Mouse (Mus musculus) c-Kit-positive CD71-positive TER-119-positive erythroid progenitor cells, embryonic 14.5 days (primary cell): ENCODE results near the gene Etnk1.
"Not testable (repeated sequence)": the region's sequence is repeated elsewhere in the genome, so short reads cannot be mapped to it uniquely, and the experiment has no call there.

Experiments used
- DNase-seq: peaks from one replicate; pipeline ENCODE4 v3.0.0-alpha.2; 2013; ENCODE audit warnings: low spot score

Etnk1 gene

DNA sequence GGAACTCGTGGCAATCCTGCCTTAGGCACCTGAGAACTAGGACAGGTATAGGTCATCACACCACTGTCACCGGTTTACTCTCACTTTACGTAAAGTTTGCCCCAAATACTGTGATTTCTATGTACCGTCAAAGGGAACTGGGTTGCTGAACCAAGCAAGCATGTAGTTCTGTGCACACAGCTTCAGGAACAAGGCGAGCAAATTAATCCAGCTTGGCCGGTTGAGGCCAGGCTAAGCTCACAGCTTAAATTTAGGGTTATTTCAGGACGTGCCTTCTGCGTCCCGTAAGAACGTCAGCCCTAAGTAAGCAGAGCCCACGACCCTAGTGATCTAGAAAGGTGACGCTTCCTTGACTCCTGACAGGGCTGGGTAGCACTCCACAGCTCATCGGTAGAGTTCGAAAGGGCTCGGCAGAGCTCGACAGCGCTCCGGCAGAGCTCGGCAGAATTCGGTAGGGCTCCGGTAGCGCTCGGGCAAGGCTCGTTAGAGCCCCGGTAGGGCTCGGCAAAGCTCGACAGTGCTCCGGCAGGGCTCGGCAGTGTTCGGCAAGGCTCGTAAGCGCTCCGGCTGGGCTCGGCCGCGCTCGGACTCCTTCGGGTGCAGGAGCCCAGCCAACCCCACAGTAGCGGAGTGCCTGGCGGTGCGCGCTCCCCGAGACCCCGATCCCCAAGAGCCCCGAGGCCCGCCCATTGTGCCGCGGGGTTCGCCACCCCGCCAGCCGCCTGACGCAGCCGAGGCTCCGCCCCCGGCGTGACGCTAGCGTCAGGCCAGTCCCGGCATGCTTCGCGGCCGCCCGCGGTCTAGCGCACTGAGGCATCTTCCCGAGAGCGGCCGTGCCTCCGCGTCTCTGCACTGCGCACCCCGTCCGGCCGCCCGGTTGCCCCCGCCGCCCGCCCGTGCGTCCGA, at the start of gene Etnk1:
Etnk1 (plus strand) TSS at position 770 of the 906 bp plus-strand sequence.
- DNase-seq: peak; percentile 90

DNA sequence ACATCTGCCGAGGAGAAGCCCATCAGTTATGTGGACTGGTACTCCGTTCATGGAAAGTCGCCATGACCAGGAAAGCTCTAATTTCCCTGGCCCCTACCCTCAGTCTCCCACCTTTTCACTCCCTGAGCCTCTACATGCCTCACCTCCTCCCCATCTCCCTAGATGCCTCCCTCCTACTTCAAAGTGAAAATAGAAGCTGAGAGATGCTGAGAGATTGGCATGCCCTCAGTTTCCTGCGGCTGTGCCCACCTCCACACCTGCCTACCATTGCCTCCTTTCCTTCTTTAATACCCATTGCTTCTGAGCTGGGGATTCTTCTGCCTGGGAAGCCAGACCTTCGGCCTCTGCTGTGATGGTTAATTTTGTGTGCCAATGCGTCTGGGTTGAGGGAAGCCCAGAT, 47.7 kb upstream of the Etnk1 start:
- no peak for DNase-seq

DNA sequence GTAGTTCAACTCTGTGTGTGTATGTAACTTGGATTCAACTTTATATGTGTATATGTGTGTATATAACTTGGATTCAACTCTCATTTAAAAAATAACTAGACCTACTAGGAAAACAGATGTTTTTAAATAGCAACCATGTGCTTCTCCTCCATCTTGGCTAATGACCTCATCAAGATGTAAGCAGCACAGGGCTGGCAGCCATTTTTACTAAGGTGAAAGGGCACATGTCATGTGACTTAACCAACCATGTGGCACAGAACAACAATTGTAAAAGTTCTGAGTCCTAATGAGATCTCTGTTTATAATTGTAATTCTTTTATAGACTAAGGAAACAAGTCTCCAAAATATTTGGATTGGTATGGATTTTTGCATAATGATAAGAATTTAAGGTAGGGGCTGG, 41.3 kb upstream of the Etnk1 start:
- DNase-seq: no peak

DNA sequence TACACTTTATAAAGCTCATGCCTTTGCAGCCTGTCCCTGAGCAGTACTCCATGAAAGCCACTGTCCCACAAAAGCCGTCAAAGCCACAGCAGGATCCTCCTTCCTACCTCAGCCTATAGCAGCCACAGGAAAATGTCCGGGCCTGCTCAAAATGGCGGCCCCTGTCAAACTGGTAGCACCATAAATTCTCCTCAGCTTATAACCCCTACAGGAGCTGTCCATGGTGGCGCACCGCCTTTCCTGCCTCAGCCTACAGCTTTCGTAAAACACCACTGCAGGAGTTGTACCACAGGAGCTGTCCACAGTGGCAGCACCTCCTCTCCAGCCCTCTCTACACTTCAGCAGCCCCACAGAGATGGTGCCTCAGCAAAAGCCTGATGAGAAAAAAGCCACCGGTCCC, 37.6 kb upstream of the Etnk1 start:
- DNase-seq: no peak

DNA sequence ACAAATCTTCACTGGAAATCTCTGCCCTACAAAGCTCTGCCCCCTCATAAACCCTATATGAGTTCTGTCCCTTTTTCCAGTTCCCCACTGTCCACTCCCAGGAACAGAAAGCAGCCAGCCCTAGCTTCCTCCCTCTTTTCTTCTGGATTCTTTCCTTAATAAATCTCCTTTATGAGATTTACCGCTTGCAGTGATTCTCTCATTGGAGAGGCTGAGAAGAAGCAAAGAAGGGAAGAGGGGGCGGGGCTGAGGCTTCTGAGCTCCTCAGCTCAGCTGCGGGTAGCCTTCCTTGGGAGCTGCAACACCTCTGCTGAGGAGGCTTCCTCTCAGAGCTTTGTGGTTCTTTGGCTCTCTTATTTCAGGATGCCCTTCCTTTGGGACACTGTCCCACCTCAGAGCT, 37.1 kb upstream of the Etnk1 start:
- DNase-seq: no peak

DNA sequence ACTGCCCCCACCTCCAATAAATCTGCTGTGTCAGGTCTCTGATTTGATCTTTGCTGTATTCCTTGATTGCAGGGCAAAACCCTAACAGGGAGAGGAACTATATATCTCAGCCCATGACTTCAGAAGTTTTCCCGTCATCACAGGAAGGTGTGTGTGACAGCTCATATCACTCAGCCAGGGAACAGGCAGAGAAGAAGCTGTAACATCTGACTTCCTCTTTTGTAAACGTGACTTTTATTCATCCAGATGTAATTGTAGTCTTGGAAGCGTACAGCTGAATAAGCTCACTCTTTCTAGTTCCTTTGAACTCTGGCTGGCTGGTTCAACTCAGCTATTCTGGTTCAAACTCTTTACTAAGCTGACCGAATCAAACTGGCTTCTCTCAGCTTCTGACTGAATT, 36.6 kb upstream of the Etnk1 start:
- no peak for DNase-seq

DNA sequence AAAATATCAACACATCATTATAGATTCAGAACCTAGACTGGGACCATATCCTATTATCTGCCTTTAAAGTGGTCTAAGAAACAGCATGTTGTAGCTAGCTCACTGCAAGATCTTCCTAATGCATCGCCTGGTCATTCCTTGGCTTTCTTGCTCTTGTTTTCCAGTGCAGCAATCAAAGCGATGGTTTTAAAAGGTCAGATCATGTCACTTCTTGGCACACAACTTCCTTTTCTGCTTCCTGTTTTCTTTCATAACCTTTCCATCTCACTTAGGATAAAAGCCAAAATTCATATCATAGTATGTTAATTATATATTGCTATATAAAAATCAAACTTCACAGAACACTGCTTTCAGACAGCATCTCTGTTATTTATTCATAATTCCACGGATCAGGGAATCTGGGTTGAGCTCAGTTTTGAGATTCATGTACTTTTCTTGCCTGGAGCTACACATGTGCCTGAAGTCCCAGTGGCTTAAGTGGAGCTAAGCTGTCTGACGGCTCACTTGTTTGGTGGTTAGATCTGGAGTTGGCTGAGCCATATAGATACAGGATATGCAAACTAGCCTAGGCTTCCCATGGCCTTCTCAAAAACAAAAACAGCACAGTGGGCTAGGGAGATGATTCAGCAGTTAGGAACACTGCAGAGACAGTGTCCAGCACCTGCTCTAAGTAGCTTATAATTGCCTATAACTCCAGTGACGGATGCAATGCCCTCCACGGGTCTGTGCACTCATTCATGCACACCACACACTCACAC, 34.9 kb upstream of the Etnk1 start:
- no peak for DNase-seq

DNA sequence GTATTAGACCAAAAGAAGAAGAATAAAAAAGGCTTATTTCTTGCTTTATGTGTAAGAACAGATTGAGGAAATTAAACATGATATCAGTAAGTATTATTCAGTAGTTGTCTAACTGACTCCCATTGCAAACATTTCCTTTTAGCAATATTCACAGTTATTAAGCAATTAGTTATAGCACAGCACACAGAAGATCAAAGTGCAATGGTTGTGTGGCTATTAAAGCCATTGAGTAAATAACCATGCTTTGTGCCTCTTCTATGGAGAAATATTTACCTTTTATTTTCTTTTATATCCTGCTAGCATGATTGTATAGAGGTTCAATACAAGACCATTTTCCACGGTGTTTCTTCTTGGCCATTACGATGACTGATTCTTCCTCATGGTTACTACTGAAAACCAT, 33.9 kb upstream of the Etnk1 start:
- DNase-seq: no peak

DNA sequence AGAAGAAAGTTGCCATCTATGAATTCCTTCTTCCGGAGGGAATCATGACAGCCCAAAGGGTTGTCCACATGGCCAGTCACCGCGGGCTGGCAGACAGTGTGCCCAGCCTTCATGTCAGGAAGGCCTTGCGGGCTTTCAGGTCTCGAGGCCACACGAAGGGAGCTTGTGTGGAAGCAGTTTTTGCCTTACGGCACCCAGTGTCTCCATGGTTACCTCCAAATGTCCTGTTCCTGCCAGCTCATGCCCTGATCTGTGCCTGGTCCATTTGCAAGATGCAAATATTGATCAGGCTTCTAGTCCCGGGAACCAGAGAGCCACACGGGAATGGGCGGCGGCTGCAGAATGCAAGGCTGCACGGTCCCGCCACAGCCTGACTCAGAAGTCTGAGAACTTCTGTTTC, 31.9 kb upstream of the Etnk1 start:
- DNase-seq: no peak

DNA sequence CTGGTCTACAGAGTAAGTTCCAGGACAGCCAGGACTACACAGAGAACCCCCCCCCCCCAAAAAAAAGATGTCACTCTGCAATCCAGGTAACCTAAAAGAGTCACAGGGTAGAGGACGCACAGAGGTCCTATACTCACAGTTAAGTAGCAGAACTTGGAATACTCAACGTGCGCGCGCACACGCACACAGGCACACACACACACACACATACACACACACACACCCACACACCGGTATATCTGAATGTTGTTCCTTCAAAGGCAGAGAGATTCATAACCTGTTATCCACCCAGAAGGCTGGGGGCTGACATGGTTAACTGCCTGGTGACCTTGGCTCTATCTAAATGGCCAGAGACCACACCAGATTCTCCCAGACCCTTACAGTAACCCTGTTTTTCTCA, 30.3 kb upstream of the Etnk1 start:
- no peak for DNase-seq

DNA sequence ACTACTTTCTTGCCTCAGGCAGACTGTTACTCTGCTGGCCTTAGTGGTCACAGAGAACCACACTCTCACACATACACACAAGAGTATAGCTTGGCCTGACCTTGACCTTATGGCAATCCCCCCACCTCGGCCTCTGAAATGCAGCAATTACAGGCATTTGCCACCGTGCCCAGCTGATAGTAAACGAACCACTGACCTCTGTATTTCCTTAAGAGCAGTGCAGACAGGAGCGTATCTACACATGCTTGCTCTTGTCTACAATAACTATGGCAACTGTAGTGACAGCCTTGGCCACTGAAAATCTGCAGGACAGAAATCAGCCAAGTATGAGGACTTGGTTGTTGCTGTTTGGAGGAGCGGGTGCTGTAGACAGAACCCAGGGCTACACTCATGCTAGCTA, 29.7 kb upstream of the Etnk1 start:
- no peak for DNase-seq

DNA sequence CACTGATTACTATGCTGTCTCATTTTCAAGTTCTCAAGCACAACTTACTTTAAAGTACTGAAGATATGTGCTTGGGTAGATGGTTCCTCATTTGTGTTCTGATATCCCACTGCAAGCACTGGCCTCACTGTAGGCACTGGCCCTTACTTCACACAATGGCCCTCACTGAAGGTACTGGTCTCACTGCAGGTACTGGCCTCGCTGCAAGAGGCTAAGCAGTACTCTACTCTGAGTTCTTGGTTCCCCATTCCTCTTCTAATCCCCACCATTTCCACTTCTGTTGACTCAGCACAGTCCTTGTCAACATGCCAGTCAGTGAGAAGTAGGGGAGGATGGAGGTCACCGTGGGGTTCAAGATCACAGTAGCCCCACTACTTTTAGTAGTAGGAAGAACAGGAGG, 27.6 kb upstream of the Etnk1 start:
- no peak for DNase-seq

DNA sequence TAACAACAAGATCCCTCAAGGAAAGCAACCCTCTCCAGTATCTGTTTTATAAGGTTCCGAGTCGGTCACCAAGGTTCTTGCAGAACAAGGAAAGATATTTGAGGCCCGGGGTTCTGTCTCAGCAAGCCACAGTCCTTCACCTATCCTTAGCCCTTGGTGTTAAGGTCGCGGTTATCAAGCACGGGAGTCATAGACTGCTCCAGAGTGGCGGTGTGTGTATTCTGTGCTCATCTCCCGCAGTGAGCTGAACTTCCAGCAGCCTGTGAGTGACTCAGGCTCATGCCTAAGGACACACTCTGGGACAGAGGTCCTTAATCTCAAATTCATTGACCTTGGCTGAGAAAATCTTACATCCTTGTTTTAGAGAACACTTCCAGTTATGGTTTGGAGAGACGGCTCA, 26.1 kb upstream of the Etnk1 start:
- DNase-seq: no peak

DNA sequence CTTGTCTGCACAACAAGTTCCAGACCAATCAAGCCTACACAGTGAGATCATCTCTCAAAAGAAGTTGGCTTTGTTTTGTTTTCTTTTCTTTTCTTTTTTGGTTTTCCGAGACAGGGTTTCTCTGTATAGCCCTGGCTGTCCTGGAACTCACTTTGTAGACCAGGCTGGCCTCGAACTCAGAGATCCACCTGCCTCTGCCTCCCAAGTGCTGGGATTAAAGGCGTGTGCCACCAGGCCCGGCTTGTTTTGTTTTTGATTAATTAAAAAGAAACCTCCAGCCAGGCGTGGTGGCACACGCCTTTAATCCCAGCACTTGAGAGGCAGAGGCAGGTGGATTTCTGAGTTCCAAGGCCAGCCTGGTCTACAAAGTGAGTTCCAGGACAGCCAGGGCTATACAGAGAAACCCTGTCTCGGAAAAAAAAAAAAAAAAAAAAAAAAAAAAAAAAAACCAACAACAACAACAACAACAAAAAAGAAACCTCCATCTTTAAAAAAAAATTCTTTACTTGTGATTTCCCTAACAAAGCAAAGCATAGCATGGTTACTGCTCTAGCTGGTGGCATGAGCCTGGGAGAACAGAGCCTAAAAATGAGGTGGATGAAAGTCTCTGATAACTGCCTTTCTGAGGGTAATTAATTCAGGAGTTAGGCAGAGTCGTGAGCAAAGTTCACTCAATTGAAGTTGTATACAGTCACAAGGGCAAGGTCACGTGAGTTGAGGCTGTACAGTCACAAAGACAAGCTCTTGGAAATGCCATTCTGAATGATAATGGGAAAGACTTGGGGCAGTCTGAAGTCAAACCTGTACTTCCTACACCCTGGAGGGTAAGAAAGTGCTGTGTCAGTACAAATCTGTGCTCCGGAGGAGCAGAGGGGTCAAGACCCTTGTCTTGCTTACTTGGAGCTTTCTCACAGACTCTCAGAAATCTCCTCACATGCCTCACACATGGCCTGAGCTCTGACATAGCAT, 25.1 kb upstream of the Etnk1 start:
- not testable (repeated sequence) for DNase-seq

DNA sequence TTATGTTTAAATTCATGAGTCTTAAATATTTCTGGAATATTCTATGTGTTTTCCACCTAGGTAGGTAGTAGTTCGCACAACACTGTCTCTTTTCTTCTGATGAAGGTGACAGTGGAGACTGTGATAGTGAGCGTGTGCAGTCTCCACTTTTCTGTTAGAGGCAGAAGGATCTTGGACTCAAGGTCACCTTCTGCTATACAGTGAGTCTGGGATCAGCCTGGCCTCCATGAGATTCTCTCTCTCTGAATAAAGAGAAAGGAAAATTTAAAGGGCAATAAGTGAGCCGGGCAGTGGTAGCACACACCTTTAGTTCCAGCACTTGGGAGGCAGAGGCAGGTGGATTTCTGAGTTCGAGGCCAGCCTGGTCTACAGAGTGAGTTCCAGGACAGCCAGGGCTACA, 24.2 kb upstream of the Etnk1 start:
- no peak for DNase-seq

DNA sequence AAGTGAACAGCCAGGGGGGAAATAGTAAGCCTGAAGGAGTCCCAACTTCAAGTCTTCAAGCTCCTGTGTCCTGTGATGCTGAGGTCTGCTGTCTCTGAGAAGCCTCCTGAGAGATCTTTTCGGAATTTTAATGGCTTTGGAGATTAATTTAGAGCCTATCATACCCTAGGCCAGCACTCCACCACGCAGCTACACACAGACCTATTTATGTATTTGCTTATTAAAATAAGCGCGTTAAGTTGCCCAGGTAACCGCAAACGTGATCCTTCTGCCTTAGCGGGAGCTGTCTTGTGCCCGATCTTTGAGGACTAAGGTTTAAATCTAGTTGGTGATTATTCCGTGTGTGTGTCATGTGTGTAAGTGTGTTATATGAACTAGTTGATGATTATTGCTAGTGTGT, 23.7 kb upstream of the Etnk1 start:
- DNase-seq: no peak

DNA sequence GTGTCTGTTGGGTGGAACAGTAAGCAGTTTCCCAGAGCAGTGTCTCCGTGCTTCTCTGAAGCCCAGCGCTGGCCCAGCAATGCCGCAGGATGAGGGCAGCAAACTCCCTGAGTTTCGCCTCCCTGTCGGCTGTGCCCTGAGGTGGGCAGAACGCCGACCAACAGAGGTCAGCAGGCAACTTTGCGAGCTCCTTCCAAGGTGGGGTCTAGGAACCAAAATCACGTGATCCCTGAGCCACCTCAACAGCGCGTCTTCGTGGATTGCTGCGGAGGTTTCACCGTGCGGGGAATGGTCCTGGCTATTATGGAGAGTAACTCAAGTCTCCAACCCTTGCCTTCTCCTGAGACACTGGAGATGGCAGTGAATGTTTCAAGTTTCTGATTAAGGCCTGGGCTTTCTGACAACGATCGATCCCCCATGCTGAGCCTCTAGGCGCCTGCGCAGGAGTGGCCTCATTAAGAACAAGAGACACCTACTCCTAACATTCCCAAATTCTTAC, 23.2 kb upstream of the Etnk1 start:
- no peak for DNase-seq

DNA sequence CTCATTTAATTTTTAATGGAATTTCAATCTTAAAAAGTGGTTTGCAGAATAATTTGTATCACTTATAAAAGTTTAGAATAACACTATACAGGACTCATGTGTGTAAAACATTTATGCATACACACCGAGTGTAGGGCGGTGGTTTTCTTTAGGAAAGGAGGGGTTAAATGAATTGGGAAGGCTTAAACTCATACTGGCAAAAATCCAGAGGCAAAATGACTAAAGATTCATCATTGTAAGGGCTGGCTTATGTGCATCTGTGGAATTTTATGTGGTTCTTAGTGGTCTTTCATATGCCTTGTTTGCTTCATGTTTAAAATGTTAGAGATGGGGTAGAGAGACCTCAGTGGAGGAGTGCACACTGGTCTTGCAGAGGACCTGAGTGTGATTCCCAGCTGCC, 22.5 kb upstream of the Etnk1 start:
- no peak for DNase-seq

DNA sequence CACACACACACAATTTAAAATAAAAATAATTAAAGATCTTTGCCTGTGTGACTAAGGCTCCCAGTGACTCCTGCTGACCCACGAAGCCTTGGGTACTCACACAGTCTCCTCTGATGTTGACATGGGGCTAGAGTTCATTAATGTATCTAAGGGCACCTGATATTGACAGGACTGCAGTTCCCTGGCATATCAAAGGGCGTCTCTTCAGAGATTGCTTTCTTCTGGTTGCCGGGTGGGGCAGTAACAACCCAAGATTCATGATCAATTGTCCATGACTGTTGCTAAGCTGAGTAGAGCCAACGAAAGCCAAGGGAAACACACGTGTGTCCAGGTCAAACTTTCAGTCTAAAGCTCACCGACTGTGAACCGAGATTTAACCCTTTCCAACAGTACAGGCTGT, 22.0 kb upstream of the Etnk1 start:
- no peak for DNase-seq

DNA sequence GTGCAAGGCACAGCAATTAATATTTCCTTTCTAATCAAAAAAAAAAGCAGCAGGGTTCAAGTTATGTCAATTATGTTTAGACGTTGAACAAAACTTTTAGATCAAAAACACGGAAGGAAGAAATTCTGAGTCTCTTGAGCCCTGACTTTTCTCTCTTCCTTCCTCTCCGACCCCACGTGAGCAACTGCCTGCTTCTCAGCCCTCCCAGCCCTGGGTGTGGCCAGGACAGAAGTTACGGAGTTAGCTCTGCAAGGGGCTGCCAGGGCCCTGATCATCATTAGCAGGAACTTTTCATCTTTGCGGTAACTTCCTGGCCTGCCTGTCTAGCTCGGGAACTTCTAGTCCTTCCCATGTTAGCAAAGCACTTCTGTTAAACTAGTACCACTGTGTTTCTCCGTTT, 20.3 kb upstream of the Etnk1 start:
- no peak for DNase-seq

DNA sequence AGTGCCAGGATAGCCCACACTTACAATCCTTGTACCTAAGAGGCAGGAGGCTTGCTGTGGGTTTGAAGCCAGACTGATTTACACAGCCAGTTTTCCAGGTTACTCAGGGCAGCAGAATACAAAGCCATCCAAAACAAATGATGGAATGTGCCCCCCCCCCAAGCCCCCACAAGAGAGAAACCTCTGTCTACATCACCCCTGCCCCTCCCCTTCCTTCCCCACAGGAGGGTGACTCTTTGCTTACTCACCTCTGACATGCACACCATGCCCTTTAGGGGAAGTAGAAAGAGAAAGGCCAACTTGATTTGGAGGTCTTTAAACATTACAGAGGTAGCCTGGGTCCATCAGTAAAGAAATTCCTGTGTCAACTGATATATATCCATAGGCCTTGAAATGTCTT, 18.2 kb upstream of the Etnk1 start:
- DNase-seq: no peak

DNA sequence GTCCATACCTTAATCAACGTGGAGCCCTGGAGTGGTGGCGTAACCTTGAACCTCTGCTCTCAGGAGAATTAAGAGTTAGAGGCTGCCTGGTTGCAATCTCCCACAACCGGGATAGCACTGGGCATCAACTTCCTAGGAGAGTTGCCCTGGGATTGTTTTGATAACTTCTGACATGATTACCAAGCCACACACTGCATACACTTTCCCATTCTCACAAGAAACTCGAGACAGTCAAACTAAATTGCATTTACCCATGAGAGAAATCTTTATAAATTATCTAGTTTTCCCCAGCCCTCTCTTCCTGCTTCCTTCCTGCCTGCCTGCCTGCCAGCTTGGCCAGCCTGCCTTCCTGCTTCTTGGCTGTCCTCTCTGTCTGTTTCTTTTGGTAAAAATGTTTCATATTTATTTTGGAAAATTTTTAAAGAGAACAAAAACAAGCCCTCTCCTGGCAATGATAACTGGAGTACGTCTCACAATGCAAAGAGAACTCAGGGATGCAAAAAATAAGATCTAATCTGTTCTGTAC, 17.2 kb upstream of the Etnk1 start:
- DNase-seq: no peak
